Mouse (Mus musculus) spleen, postnatal 36 days (tissue): Measurements from ENCODE around the gene Hebp1.

Source experiments
- DNase-seq, 2 experiments: peaks; one replicate each; pipeline ENCODE4 v3.0.0; 2022; ENCODE audit warnings: low spot score in 2 of 2, mixed read lengths in 1 of 2

Hebp1 gene

DNA sequence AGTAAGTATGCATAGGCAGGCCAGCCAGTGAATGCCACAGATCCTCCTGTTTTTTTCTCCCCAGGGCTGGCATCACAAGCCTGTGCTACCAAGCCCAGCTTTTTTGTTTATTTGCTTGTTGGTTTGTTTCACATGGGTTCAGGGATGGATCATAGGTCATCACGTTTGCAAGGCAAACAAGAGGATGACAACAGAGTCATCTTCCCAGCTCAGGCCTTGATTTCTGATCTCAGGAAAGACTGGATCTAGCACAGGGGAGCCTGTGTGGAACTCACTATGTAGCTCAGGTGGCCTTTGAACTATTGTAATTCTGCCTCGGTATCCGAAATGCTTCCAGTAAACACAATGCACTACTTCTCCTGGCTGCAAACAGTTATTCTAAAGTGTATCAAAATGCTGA lies 35.5 kb downstream of the Hebp1 start:
- no peak for DNase-seq

GRCm38 (mm10) chr6:135161356-135161755 lies 36.5 kb downstream of the Hebp1 start:
- no peak for DNase-seq

GRCm38 (mm10) chr6:135158509-135158908 lies 39.3 kb downstream of the Hebp1 start:
- no peak for DNase-seq

DNA sequence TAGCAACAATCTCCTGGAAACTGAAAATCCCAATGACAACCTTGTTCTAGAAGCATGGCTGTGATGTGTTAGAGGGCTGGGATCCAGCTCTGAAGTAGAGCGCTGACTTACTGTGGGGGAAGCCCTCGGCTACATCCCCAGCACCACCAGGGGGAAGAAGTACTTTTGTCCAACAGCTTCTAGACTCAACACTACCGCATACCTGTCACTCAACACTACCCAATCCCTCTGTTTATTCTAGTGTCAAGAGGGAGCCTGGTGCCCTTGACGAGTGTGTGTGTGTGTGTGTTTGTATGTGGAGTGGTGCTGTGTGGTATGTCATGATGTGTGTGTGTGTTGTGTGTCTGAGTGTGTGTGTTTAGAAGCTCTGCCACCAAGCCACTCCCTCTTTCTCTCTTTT lies 40.3 kb downstream of the Hebp1 start:
- DNase-seq = no peak

DNA sequence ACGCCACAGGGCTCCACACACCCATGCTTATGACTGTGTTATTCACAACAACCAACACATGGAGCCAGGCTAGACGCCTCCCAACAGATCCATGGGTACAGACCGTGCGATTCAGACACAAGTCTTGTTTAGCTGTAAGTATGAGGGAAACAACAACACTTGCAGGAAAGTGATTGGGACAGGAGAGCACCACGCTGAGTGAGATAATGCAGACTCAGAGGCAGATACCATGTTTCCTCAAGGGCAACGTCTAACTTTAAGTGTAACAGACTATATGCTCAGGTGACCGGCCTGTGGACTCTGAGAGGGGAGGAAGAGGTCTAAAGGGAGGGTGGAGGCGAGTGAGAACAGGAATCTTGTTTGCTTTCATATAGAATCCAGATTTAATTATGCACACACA lies 41.2 kb downstream of the Hebp1 start:
- DNase-seq = no peak

DNA sequence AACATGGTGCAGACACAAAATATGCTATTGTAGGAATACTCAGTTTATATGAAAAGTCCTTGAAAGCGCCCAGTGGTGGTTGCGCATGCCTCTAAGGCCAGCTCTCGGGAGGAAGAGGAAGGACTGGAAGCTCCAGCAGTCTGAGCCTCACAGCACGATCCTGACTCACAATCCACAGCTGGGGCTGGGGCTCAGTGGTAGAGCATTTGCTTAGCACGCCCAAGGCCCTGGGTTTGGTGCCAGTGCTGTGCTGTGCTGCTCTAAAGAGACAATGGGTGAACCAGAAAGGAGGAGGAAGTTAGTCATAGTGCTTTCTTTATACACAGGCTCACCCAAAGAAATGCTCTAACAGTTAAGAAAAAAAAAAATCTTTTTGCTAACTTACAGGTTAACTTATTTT lies 44.1 kb downstream of the Hebp1 start:
- DNase-seq = no peak

DNA sequence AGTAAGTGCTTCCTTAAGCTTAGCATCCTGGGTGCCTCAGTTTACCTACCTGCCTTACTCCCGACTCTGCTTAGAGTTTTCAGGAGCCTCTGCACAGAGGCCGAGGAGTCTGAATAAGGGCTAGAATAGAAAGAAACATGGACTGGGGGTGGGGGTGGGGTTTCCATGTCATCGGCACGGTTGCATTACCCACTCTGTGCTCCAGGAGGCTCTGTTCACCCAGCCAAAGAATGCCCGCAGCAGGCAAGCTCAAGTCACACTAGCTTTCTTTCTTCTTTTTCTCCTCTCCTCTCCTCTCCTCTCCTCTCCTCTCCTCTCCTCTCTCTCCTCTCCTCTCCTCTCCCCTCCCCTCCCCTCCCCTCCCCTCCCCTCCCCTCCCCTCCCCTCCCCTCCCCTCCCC lies 47.5 kb downstream of the Hebp1 start:
- DNase-seq = no peak

GRCm38 (mm10) chr6:135149722-135150121 lies 48.1 kb downstream of the Hebp1 start:
- no peak for DNase-seq

DNA sequence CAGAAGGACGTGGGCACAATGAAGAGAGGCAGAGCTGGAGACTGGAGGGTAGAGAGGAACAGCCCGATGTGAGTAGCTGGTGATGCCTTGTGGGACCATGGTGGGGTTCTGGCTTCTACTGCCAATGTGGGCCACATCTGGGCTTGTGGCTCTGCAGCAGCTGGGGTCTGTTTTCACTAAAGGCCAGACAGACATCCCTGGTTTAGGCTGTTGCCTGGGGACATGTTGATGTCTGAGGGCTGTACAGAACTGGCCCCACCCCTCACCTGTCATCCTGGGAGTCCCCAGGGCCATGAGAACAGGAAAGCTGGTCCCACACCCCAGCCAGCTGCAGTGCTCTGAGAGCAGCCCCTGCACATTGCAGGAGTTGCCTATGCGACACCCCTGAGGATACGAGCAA lies 48.6 kb downstream of the Hebp1 start:
- no peak for DNase-seq

DNA sequence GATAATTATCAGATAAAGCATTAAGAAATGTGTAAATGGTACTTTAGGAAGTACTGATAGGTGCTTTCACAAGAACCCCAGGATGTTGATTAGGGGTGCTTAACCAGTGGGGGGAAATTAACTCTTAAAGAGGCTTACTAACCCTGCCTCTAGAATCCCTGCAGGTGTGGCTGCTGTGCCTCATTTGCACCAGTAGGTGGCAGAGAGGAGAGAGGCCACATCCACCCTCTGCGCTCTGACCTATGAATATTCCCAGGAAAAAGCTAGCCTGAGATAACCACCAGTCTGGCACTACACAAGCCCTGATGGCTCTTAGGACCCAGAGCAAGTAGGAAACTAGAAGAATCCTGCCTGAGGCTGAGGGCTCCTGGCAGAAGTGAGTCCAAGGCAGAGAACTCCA lies 49.3 kb downstream of the Hebp1 start:
- no peak for DNase-seq

DNA sequence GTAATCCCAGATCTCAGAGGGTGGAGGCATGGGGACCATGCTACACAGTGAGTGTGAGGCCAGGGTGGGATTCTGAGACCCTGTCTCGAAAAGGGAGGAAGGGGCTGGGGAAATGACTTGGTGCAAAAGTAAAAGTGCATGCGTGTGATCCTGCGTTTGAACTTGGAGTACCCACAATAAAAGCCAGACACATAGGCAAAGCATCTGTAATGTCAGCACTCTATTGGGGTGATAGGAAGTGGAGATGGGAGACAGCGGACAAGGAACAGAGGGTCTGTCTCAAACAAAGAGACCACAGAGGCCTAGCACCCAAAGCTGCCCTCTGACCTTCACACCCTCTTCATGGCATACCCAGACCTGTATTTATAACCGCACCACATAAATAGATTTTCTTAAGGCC lies 51.8 kb downstream of the Hebp1 start:
- DNase-seq = no peak

- no peak for DNase-seq
Measured at GRCm38 (mm10) chr6:135144516-135144915, 53.3 kb downstream of the Hebp1 start.

- no peak for DNase-seq
Measured at GRCm38 (mm10) chr6:135143151-135143550, 54.7 kb downstream of the Hebp1 start.

GRCm38 (mm10) chr6:135141451-135142147 lies 56.2 kb downstream of the Hebp1 start:
- no peak for DNase-seq

GRCm38 (mm10) chr6:135138746-135139145 lies 59.1 kb downstream of the Hebp1 start:
- DNase-seq = no peak

- no peak for DNase-seq
Measured at GRCm38 (mm10) chr6:135138207-135138606, 59.6 kb downstream of the Hebp1 start.

- no peak for DNase-seq
Measured at GRCm38 (mm10) chr6:135137736-135138135, 60.1 kb downstream of the Hebp1 start.

GRCm38 (mm10) chr6:135136439-135137161 lies 61.2 kb downstream of the Hebp1 start:
- DNase-seq = no peak

GRCm38 (mm10) chr6:135135735-135136134 lies 62.1 kb downstream of the Hebp1 start:
- no peak for DNase-seq

GRCm38 (mm10) chr6:135133486-135133885 lies 64.3 kb downstream of the Hebp1 start:
- no peak for DNase-seq

- DNase-seq = no peak
Measured at GRCm38 (mm10) chr6:135133086-135133485, 64.7 kb downstream of the Hebp1 start.

GRCm38 (mm10) chr6:135124755-135125380 lies 73.0 kb downstream of the Hebp1 start:
- no peak for DNase-seq

DNA sequence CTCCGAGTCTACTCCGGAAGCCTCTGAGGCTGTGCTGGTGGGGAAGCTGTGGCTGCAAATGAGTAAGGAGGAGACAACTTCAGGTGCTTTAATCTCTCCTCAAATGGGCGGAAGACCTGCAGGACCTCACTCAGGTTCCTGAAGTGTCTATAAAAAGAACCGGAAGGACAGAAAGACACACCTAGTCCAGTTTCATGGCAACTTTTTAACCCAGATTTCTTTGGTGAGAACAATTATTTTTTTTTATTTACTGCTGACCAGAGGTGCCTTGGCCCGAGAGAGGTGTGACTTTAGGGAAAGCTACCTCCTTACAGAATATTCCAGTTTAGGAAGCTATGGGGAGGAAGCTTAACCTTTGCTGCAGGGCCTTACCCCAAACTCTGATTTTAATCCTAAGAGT lies 79.6 kb downstream of the Hebp1 start, which contains the start of gene Gprc5d:
Gene Gprc5d (minus strand): TSS at position 101 of the 400 bp plus-strand sequence.
- DNase-seq = no peak
